Mouse (Mus musculus) MEL (cell line): ENCODE measurements at regions not wholly inside any gene's neighbourhood (a gene's known extent, or its start where the extent isn't known, plus 50 kb on each side); places are given as distances from the start of the nearest gene placed in this dataset.

Experiments
- DNase-seq: peaks from one replicate; pipeline ENCODE4 v3.0.0; 2011; ENCODE audit warnings: low read depth, low spot score
- H3K27ac ChIP-seq: 2 replicates; pipeline ENCODE4 v1.5.1; 2012; ENCODE audit warnings: low read depth, mild to moderate bottlenecking, control low read depth, low read length, moderate library complexity; ENCODE audit not compliant: control insufficient read depth
- H3K27me3 ChIP-seq, 2 experiments: fragments of 150-350 bp in 1 of 2; sonication (generic) in 1 of 2; 2 replicates each; pipeline ENCODE4 v1.6.1; 2012; ENCODE audit warnings: low read length in 2 of 2, mild to moderate bottlenecking in 2 of 2, improper control_type of control experiment in 1 of 2, moderate library complexity in 1 of 2; ENCODE audit not compliant: insufficient read depth in 2 of 2, control insufficient read depth in 1 of 2
- H3K36me3 ChIP-seq, 2 experiments: 2 replicates each; pipeline ENCODE4 v1.6.1; 2012 to 2014; ENCODE audit warnings: low read length in 2 of 2, improper control_type of control experiment in 1 of 2, inconsistent platforms in 1 of 2, mild to moderate bottlenecking in 1 of 2; ENCODE audit not compliant: insufficient read depth in 2 of 2, control insufficient read depth in 1 of 2
- H3K4me1 ChIP-seq, 2 experiments: fragments of 150-350 bp in 1 of 2; sonication (generic) in 1 of 2; 2 replicates each; pipeline ENCODE4 v1.6.1; 2012; ENCODE audit warnings: low read length in 2 of 2, improper control_type of control experiment in 1 of 2, mild to moderate bottlenecking in 1 of 2; ENCODE audit not compliant: insufficient read depth in 2 of 2, control insufficient read depth in 1 of 2
- H3K4me3 ChIP-seq, 2 experiments: fragments of 150-350 bp in 1 of 2; sonication (generic) in 1 of 2; 2 replicates each; pipeline ENCODE4 v1.5.1; 2012; ENCODE audit warnings: low read depth in 2 of 2, low read length in 2 of 2, mild to moderate bottlenecking in 2 of 2, moderate library complexity in 2 of 2, control low read depth in 1 of 2, improper control_type of control experiment in 1 of 2; ENCODE audit not compliant: control insufficient read depth in 1 of 2, insufficient read depth in 1 of 2
- H3K79me2 ChIP-seq: 2 replicates; pipeline ENCODE4 v1.6.1; 2012; ENCODE audit warnings: mild to moderate bottlenecking, low read length, moderate library complexity; ENCODE audit not compliant: control insufficient read depth, poor library complexity, insufficient read depth
- H3K9ac ChIP-seq: 2 replicates; pipeline ENCODE4 v1.6.1; 2012; ENCODE audit warnings: low read depth, mild to moderate bottlenecking, control low read depth, low read length, moderate library complexity; ENCODE audit not compliant: control insufficient read depth, poor library complexity, severe bottlenecking
- H3K9me3 ChIP-seq: fragments of 150-350 bp; sonication (generic); replicated peaks from 2 replicates; pipeline ENCODE4 v1.6.1; 2012; ENCODE audit warnings: mild to moderate bottlenecking, low read length, improper control_type of control experiment, moderate library complexity; ENCODE audit not compliant: insufficient read depth
- CHD1 ChIP-seq: IDR thresholded peaks from 2 replicates; pipeline ENCODE4 v1.6.1; 2012; ENCODE audit warnings: low read depth, mild to moderate bottlenecking, inconsistent platforms, low read length, improper control_type of control experiment
- CHD2 ChIP-seq: IDR thresholded peaks from 2 replicates; pipeline ENCODE4 v1.6.1; 2011; ENCODE audit warnings: low read length, improper control_type of control experiment
- CTCF ChIP-seq, 3 experiments: IDR thresholded peaks in 2 of 3; conservative IDR thresholded peaks in 1 of 3; 2 replicates each; pipeline ENCODE4 v1.5.1; 2011 to 2012; ENCODE audit warnings: low read length in 3 of 3, low read depth in 2 of 3, mild to moderate bottlenecking in 2 of 3, improper control_type of control experiment in 1 of 3, inconsistent platforms in 1 of 3, mixed read lengths in 1 of 3, moderate library complexity in 1 of 3; ENCODE audit not compliant: control insufficient read depth in 1 of 3, insufficient read depth in 1 of 3, poor library complexity in 1 of 3, severe bottlenecking in 1 of 3
- E2F4 ChIP-seq: IDR thresholded peaks from 2 replicates; pipeline ENCODE4 v1.6.1; 2011; ENCODE audit warnings: low read depth, low read length, improper control_type of control experiment, borderline replicate concordance
- GATA1 ChIP-seq: IDR thresholded peaks from 2 replicates; pipeline ENCODE4 v1.6.1; 2011; ENCODE audit warnings: low read depth, low read length, improper control_type of control experiment
- HCFC1 ChIP-seq: IDR thresholded peaks from 2 replicates; pipeline ENCODE4 v1.6.1; 2012; ENCODE audit warnings: low read depth, mild to moderate bottlenecking, inconsistent platforms, low read length, improper control_type of control experiment, moderate library complexity
- JUND ChIP-seq: IDR thresholded peaks from 2 replicates; pipeline ENCODE4 v1.6.1; 2011; ENCODE audit warnings: low read depth, mild to moderate bottlenecking, improper control_type of control experiment, low read length
- KAT2A ChIP-seq: conservative IDR thresholded peaks from 2 replicates; pipeline ENCODE4 v1.6.1; 2012; ENCODE audit warnings: low read depth, low read length, improper control_type of control experiment, inconsistent platforms
- MAFK ChIP-seq: IDR thresholded peaks from 2 replicates; pipeline ENCODE4 v1.6.1; 2011; ENCODE audit warnings: low read depth, mild to moderate bottlenecking, low read length, improper control_type of control experiment, borderline replicate concordance
- MAZ ChIP-seq: IDR thresholded peaks from 2 replicates; pipeline ENCODE4 v1.6.1; 2012; ENCODE audit warnings: low read depth, mild to moderate bottlenecking, inconsistent platforms, low read length, improper control_type of control experiment
- MXI1 ChIP-seq: IDR thresholded peaks from 2 replicates; pipeline ENCODE4 v1.6.1; 2011; ENCODE audit warnings: mild to moderate bottlenecking, low read depth, low read length, improper control_type of control experiment
- MYB ChIP-seq: IDR thresholded peaks from 2 replicates; pipeline ENCODE4 v1.6.1; 2011; ENCODE audit warnings: mild to moderate bottlenecking, low read depth, low read length, improper control_type of control experiment
- MYC ChIP-seq: IDR thresholded peaks from 2 replicates; pipeline ENCODE4 v1.6.1; 2011; ENCODE audit warnings: low read depth, mild to moderate bottlenecking, low read length, improper control_type of control experiment, moderate library complexity
- NELFE ChIP-seq: IDR thresholded peaks from 2 replicates; pipeline ENCODE4 v1.6.1; 2011; ENCODE audit warnings: low read depth, low read length, improper control_type of control experiment
- NRF1 ChIP-seq: IDR thresholded peaks from 2 replicates; pipeline ENCODE4 v1.6.1; 2014; ENCODE audit warnings: low read depth, mild to moderate bottlenecking, inconsistent platforms, low read length, improper control_type of control experiment, moderate library complexity; ENCODE audit not compliant: poor library complexity, insufficient read depth, severe bottlenecking
- POLR2A ChIP-seq, 2 experiments: IDR thresholded peaks; 2 replicates each; pipeline ENCODE4 v1.6.1; 2011 to 2012; ENCODE audit warnings: low read length in 2 of 2, mild to moderate bottlenecking in 2 of 2, control low read depth in 1 of 2, improper control_type of control experiment in 1 of 2, low read depth in 1 of 2, moderate library complexity in 1 of 2; ENCODE audit not compliant: control insufficient read depth in 1 of 2, insufficient read depth in 1 of 2, poor library complexity in 1 of 2
- POLR2AphosphoS2 ChIP-seq: IDR thresholded peaks from 2 replicates; pipeline ENCODE4 v1.6.1; 2011; ENCODE audit warnings: low read length, improper control_type of control experiment
- POLR2AphosphoS5 ChIP-seq: IDR thresholded peaks from 2 replicates; pipeline ENCODE4 v1.6.1; 2012; ENCODE audit warnings: low read depth, borderline replicate concordance, mild to moderate bottlenecking, inconsistent platforms, low read length, moderate library complexity, mixed read lengths
- RAD21 ChIP-seq: IDR thresholded peaks from 2 replicates; pipeline ENCODE4 v1.6.1; 2011; ENCODE audit warnings: mild to moderate bottlenecking, low read depth, low read length, improper control_type of control experiment
- RCOR1 ChIP-seq: IDR thresholded peaks from 2 replicates; pipeline ENCODE4 v1.6.1; 2012; ENCODE audit warnings: low read depth, mild to moderate bottlenecking, inconsistent platforms, low read length, improper control_type of control experiment
- SIN3A ChIP-seq: IDR thresholded peaks from 2 replicates; pipeline ENCODE4 v1.6.1; 2012; ENCODE audit warnings: low read length, improper control_type of control experiment, inconsistent platforms
- TAL1 ChIP-seq: IDR thresholded peaks from 2 replicates; pipeline ENCODE4 v1.6.1; 2012; ENCODE audit warnings: mild to moderate bottlenecking, inconsistent platforms, low read length, moderate library complexity, mixed read lengths
- TCF12 ChIP-seq: IDR thresholded peaks from 2 replicates; pipeline ENCODE4 v1.6.1; 2014; ENCODE audit warnings: low read depth, mild to moderate bottlenecking, inconsistent platforms, low read length, improper control_type of control experiment, moderate library complexity
- UBTF ChIP-seq: IDR thresholded peaks from 2 replicates; pipeline ENCODE4 v1.6.1; 2012; ENCODE audit warnings: low read depth, mild to moderate bottlenecking, inconsistent platforms, low read length, improper control_type of control experiment, moderate library complexity, borderline replicate concordance; ENCODE audit not compliant: insufficient read depth
- USF2 ChIP-seq, 2 experiments: IDR thresholded peaks; 2 replicates each; pipeline ENCODE4 v1.6.1; 2011 to 2012; ENCODE audit warnings: improper control_type of control experiment in 2 of 2, low read length in 2 of 2, borderline replicate concordance in 1 of 2, inconsistent platforms in 1 of 2, low read depth in 1 of 2, mild to moderate bottlenecking in 1 of 2; ENCODE audit not compliant: insufficient read depth in 1 of 2
- ZC3H11A ChIP-seq: IDR thresholded peaks from 2 replicates; pipeline ENCODE4 v1.6.1; 2012; ENCODE audit warnings: low read depth, mild to moderate bottlenecking, inconsistent platforms, low read length, improper control_type of control experiment
- ZKSCAN1 ChIP-seq: IDR thresholded peaks from 2 replicates; pipeline ENCODE4 v1.6.1; 2012; ENCODE audit warnings: low read depth, mild to moderate bottlenecking, inconsistent platforms, low read length, improper control_type of control experiment, moderate library complexity
- ZMIZ1 ChIP-seq: IDR thresholded peaks from 2 replicates; pipeline ENCODE4 v1.6.1; 2012; ENCODE audit warnings: low read depth, mild to moderate bottlenecking, inconsistent platforms, low read length, improper control_type of control experiment, moderate library complexity
- ZNF384 ChIP-seq: IDR thresholded peaks from 2 replicates; pipeline ENCODE4 v1.6.1; 2012; ENCODE audit warnings: low read depth, mild to moderate bottlenecking, inconsistent platforms, low read length, improper control_type of control experiment

DNA sequence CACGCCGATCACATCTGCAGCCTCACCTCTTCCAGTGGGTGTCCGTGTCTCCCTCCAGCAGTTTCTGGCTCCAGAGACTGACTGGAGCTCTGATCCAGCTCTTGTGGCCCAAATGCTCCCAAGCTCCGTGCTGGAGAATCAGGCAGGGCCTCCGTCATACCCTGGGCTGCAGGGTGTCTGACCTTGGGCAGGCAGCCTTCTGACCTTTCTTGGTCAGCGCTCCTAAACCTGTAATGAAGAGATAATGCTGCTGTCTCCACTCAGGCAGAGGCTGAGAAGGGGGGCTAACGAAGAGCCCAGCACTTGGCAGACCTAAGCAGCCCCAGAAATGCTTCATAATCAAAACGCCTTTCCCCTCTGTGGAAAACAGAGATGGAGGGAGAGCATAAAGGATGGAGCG lies 89.9 kb upstream of the Mef2a start:
- no peak for DNase-seq
- no peak overlapping the region for H3K27ac ChIP-seq
- H3K4me3 ChIP-seq: no peak overlapping the region
- H3K9me3 ChIP-seq: no peaks in the 10 kb centered on the region
- no peak overlapping the region for H3K9ac ChIP-seq
- no peak for TF ChIP-seq MAZ
- TF ChIP-seq NRF1: no peak
- TF ChIP-seq NELFE: no peak
- TF ChIP-seq ZNF384: no peak
- no peak for TF ChIP-seq TCF12
- no peak for TF ChIP-seq MXI1
- TF ChIP-seq POLR2AphosphoS5: no peak
- TF ChIP-seq TAL1: no peak
- no peak for TF ChIP-seq ZKSCAN1
- no peak for TF ChIP-seq SIN3A
- no peak for TF ChIP-seq ZMIZ1
- TF ChIP-seq RAD21: no peak
- TF ChIP-seq CHD2: no peak
- H3K4me1 ChIP-seq: peaks cover 4 to 45% of the 10 kb centered on the region in 2 experiments
- H3K79me2 ChIP-seq: no peaks in the 10 kb centered on the region
- peaks cover 0 to 40% of the 10 kb centered on the region in 2 experiments; a peak in 2 of 4 replicates for H3K36me3 ChIP-seq
- H3K27me3 ChIP-seq: no peaks in the 10 kb centered on the region

DNA sequence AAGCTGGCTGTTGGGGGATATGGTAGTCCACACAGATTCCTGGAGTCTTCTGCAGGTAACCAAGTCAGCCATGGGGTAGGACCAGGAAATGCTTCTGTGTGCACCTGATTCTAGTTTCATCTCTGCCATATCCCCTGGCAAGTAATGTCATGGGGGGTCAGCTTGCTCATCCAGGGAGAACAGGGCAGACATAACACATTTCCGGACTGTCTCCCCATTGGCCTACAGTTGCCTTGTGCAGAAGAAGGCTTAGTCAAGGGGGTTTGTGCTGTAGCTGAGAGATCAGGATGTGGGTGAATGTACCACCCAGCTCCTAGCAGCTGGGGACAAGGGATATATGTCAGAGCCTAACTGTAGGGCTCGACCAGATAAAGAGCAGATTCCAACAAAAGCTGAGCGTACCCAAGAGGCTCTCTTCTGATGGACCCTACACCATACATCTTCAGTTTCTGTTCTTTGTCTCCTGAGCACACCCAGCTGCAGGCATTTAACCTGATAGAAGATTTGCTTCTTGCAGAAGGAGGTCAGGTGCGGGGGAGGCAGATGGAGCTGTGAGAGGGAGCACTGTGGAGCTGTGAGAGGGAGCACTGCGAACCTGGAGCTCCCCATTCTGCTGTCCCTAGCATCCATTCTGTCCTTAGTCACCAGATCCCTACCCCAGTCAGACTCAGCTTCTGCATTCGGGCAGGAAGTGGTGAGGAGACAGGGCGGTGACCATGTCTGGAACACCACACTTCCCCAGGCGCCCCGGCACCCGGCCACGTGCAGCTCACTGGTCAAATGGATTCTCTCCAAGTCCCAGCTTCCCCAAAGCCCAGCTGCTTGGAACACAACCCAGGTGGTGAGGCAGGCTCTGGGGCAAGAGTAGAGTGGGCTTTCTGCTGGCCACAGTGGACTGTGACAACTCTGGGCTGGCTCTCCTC lies 88.9 kb upstream of the Mef2a start:
- peaks cover 4 to 45% of the 10 kb centered on the region in 2 experiments for H3K4me1 ChIP-seq
- peak overlapping the region; percentile 37 for H3K9ac ChIP-seq
- no peaks in the 10 kb centered on the region for H3K27me3 ChIP-seq
- H3K79me2 ChIP-seq: no peaks in the 10 kb centered on the region
- DNase-seq: peak; percentile 74
- peak overlapping the region; percentile 15; the same call in 1 of the 2 replicates for H3K27ac ChIP-seq
- no peaks in the 10 kb centered on the region for H3K9me3 ChIP-seq
- peaks cover 0 to 40% of the 10 kb centered on the region in 2 experiments; a peak in 2 of 4 replicates for H3K36me3 ChIP-seq
- H3K4me3 ChIP-seq: peak overlapping the region in 1 of 2 experiments; percentile 14; a peak in 1 of 4 replicates
- TF ChIP-seq E2F4 (no peak), CHD2 (no peak), GATA1 (no peak), POLR2A (IDR thresholded peaks at IDR 0.05; ENCODE audit: control insufficient read depth in 1 of 2, insufficient read depth in 1 of 2, low read depth in 1 of 2, low read length in 2 of 2, poor library complexity in 1 of 2) (no peak), CTCF (IDR thresholded peaks at IDR 0.05 in 2 of 3, conservative IDR thresholded peaks at IDR 0.05 in 1 of 3; ENCODE audit: control insufficient read depth in 1 of 3, insufficient read depth in 1 of 3, low read depth in 2 of 3, low read length in 3 of 3, poor library complexity in 1 of 3, severe bottlenecking in 1 of 3) (no peak), RCOR1 (no peak), MAFK (no peak), CHD1 (no peak), ZMIZ1 (no peak), MAZ (no peak), UBTF (no peak), KAT2A (no peak), HCFC1 (no peak), TCF12 (no peak), USF2 (IDR thresholded peaks at IDR 0.05; ENCODE audit: borderline replicate concordance in 1 of 2, insufficient read depth in 1 of 2, low read depth in 1 of 2, low read length in 2 of 2) (no peak), POLR2AphosphoS5 (no peak), SIN3A (no peak), TAL1 (no peak), ZC3H11A (no peak), JUND (no peak), RAD21 (no peak), POLR2AphosphoS2 (no peak), MYC (peak; percentile 82), MYB (no peak), MXI1 (peak; percentile 59; the same call in 1 of the 2 replicates)
